Mouse (Mus musculus) lung, embryonic 14.5 days (tissue): ENCODE data around the gene Kif13a. TPM values are rescaled to one million over a fixed set of nuclear protein-coding genes. Genes with fewer than 3 reads are reported as not detected.

Experiments used
- ATAC-seq: fragments of 200-750 bp; cut with Nextera tagmentation; 2 replicates; pipeline ENCODE4 v1.8.0; 2017; ENCODE audit warnings: mild to moderate bottlenecking, moderate TSS enrichment, moderate library complexity; ENCODE audit not compliant: insufficient read depth
- DNase-seq: peaks from one replicate; pipeline ENCODE4 v3.0.0-alpha.2; 2015
- H3K27ac ChIP-seq: fragments of 300-500 bp; sonication (generic); 2 replicates; pipeline ENCODE4 v1.5.1; 2014; ENCODE audit warnings: low read depth, mild to moderate bottlenecking, moderate library complexity
- H3K27me3 ChIP-seq: fragments of 300-500 bp; sonication (generic); 2 replicates; pipeline ENCODE4 v1.6.1; 2014; ENCODE audit warnings: low read length, control low read depth; ENCODE audit not compliant: insufficient read depth
- H3K36me3 ChIP-seq: fragments of 300-500 bp; sonication (generic); 2 replicates; pipeline ENCODE4 v1.6.1; 2014; ENCODE audit warnings: control low read depth; ENCODE audit not compliant: insufficient read depth
- H3K4me1 ChIP-seq: fragments of 300-500 bp; sonication (generic); 2 replicates; pipeline ENCODE4 v1.6.1; 2014; ENCODE audit warnings: antibody characterized with exemption, control low read depth; ENCODE audit not compliant: insufficient read depth
- H3K4me2 ChIP-seq: fragments of 300-500 bp; sonication (generic); 2 replicates; pipeline ENCODE4 v1.6.1; 2014; ENCODE audit warnings: mild to moderate bottlenecking
- H3K4me3 ChIP-seq: fragments of 300-500 bp; sonication (generic); 2 replicates; pipeline ENCODE4 v1.5.1; 2014; ENCODE audit warnings: low read depth, low read length
- H3K9ac ChIP-seq: fragments of 300-500 bp; sonication (generic); 2 replicates; pipeline ENCODE4 v1.6.1; 2014
- H3K9me3 ChIP-seq: fragments of 300-500 bp; sonication (generic); 2 replicates; pipeline ENCODE4 v1.6.1; 2016; ENCODE audit warnings: low read depth, low read length, control low read depth
- CTCF ChIP-seq: IDR thresholded peaks from 2 replicates; pipeline ENCODE4 v1.5.1; 2016; ENCODE audit warnings: antibody characterized with exemption, low read depth
- WGBS: fragments of 180-500 bp; shearing (Covaris S2); extraction: QIAGEN DNeasy Blood & Tissue Kit; methylation state at CpG from one replicate; pipeline ENCODE4 v1.1.7; 2014; 5-methylcytosine and 5-hydroxymethylcytosine counted together
- polyA plus RNA-seq: library from polyadenylated mRNA; unstranded; fragments of >200 nt; fragmentation: Nextera tagmentation; extraction: Ambion mirVana; gene quantifications from 2 replicates; pipeline ENCODE4 v1.2.1, GENCODE M21; 2014

Kif13a gene
- polyA plus RNA-seq, 1 experiment from 2014 or later: 40.4 TPM

GRCm38 (mm10) chr13:46735808-46736478, 193.7 kb downstream of the Kif13a start:
- H3K27ac ChIP-seq: peak overlapping the region; percentile 36; the same call in 1 of the 2 replicates

GRCm38 (mm10) chr13:46735219-46735807, 194.4 kb downstream of the Kif13a start:
- Histone ChIP-seq H3K4me2 (peak overlapping the region; percentile 84), H3K27ac (no peak overlapping the region), H3K27me3 (no peaks in the 10 kb centered on the region), H3K36me3 (no peaks in the 10 kb centered on the region), H3K9me3 (no peaks in the 10 kb centered on the region), H3K4me3 (peak overlapping the region; percentile 46), H3K4me1 (0 out of 2 replicates have a peak, but pooled peaks cover 4% of the 10 kb centered on the region), H3K9ac (peak overlapping the region; percentile 62)
- no peak for DNase-seq
- ATAC-seq: peak; percentile 7; the same call in 1 of the 2 replicates
- WGBS: 30% methylated on average over 11 of the region's 11 CpGs
- TF ChIP-seq CTCF: no peak

More at GRCm38 (mm10) chr13:46735808-46736478, 193.7 kb downstream of the Kif13a start:
- Histone ChIP-seq H3K36me3 (no peaks in the 10 kb centered on the region), H3K4me3 (peak overlapping the region; percentile 46), H3K9ac (peak overlapping the region; percentile 62), H3K27me3 (no peaks in the 10 kb centered on the region), H3K4me1 (0 out of 2 replicates have a peak, but pooled peaks cover 4% of the 10 kb centered on the region), H3K4me2 (peak overlapping the region; percentile 84), H3K9me3 (no peaks in the 10 kb centered on the region)
- TF ChIP-seq CTCF: 0 out of 2 replicates have a peak, but pooled peaks have one; percentile 39
- under 1% methylated on average over 20 of the region's 20 CpGs for WGBS
- peak; percentile 82 for DNase-seq
- peak; percentile 81 for ATAC-seq

GRCm38 (mm10) chr13:46729998-46730397, 199.7 kb downstream of the Kif13a start:
- Histone ChIP-seq H3K4me2 (no peak overlapping the region), H3K36me3 (no peaks in the 10 kb centered on the region), H3K27ac (no peak overlapping the region), H3K9me3 (no peaks in the 10 kb centered on the region), H3K27me3 (no peaks in the 10 kb centered on the region), H3K4me1 (peaks cover 3% of the 10 kb centered on the region), H3K4me3 (no peak overlapping the region), H3K9ac (no peak overlapping the region)
- DNase-seq (no peak), ATAC-seq (no peak)
- WGBS: 69% methylated on average over 2 of the region's 2 CpGs
- TF ChIP-seq CTCF: no peak

GRCm38 (mm10) chr13:46728411-46728810, 201.3 kb downstream of the Kif13a start:
- peak overlapping the region; percentile 60 for H3K4me2 ChIP-seq
- ATAC-seq: no peak
- no peaks in the 10 kb centered on the region for H3K9me3 ChIP-seq
- WGBS: 30% methylated on average over 5 of the region's 5 CpGs
- peak overlapping the region; percentile 99 for H3K27ac ChIP-seq
- TF ChIP-seq CTCF: no peak
- DNase-seq: peak; percentile 32
- peak overlapping the region; percentile 99 for H3K4me3 ChIP-seq
- no peaks in the 10 kb centered on the region for H3K36me3 ChIP-seq
- H3K4me1 ChIP-seq: peaks cover 6% of the 10 kb centered on the region
- peak overlapping the region; percentile 38 for H3K9ac ChIP-seq
- no peaks in the 10 kb centered on the region for H3K27me3 ChIP-seq

- H3K4me1 ChIP-seq: peaks cover 6% of the 10 kb centered on the region
- no peaks in the 10 kb centered on the region for H3K36me3 ChIP-seq
- ATAC-seq (peak; percentile 94), DNase-seq (peak; percentile 99)
- no peaks in the 10 kb centered on the region for H3K9me3 ChIP-seq
- H3K27ac ChIP-seq: peak within 1 kb of the TSS; percentile 99
- peak within 1 kb of the TSS; percentile 99 for H3K4me3 ChIP-seq
- no peak for TF ChIP-seq CTCF
- H3K27me3 ChIP-seq: no peaks in the 10 kb centered on the region
- under 1% methylated on average over 46 of the region's 51 CpGs for WGBS
- peak within 1 kb of the TSS; percentile 98 for H3K9ac ChIP-seq
- peak within 1 kb of the TSS; percentile 82 for H3K4me2 ChIP-seq
Measured at GRCm38 (mm10) chr13:46727837-46728268, 201.8 kb downstream of the Kif13a start, which contains the start of gene Nup153. TSS of gene Nup153 (minus strand) at chr13:46727940.

- DNase-seq: peak; percentile 76
- Histone ChIP-seq H3K36me3 (no peaks in the 10 kb centered on the region), H3K27ac (peak overlapping the region; percentile 99), H3K27me3 (no peaks in the 10 kb centered on the region), H3K4me3 (peak overlapping the region; percentile 99), H3K4me2 (peak overlapping the region; percentile 82), H3K4me1 (peaks cover 6% of the 10 kb centered on the region), H3K9ac (peak overlapping the region; percentile 98), H3K9me3 (no peaks in the 10 kb centered on the region)
- WGBS: under 1% methylated on average over 85 of the region's 85 CpGs
- TF ChIP-seq CTCF: no peak
- peak; percentile 86 for ATAC-seq
Measured at GRCm38 (mm10) chr13:46727038-46727836, 202.4 kb downstream of the Kif13a start.
